Mouse (Mus musculus): ENCODE measurements at regions not wholly inside any gene's neighbourhood (a gene's known extent, or its start where the extent isn't known, plus 50 kb on each side); places are given as distances from the start of the nearest gene placed in this dataset.

DNA sequence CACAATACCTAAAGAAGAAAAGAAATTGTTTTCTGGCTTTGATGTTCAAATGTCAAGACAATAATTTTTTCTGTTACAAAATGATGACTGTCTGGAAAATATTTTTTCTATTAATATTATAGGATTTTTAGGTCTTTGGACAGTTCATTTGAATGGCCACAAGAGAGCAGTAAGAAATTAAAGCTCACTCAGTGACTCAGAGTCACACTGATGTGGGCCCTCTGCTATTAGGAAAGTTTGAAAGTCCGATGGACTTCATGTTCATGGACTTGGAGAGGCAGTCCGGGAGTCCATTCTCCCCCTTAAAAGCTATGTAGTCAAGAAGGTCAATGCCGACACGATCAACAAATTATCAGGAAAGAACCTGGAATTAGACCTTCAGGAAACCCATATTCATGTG, 657.0 kb downstream of the Mecom start:
- peak; percentile 10 for DNase-seq

DNA sequence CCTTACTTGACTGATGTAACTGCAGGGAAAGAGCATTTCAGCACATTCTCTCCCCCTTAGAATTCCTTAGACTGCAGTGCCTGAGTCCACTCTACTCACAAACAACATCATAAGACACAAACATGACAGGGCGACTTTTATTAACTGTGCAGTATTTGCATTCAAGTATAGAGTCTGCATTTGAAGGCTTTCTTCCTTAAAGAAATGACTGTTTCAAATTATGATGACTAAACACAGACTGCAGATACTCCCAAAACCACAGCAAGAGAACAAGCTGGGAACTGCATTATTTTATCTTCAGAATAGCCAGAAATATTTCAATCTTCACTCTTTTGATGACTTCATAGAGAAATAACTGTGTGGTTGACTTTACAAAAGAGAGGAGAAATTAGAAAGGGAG, 657.5 kb downstream of the Mecom start:
- DNase-seq, result no peak

DNA sequence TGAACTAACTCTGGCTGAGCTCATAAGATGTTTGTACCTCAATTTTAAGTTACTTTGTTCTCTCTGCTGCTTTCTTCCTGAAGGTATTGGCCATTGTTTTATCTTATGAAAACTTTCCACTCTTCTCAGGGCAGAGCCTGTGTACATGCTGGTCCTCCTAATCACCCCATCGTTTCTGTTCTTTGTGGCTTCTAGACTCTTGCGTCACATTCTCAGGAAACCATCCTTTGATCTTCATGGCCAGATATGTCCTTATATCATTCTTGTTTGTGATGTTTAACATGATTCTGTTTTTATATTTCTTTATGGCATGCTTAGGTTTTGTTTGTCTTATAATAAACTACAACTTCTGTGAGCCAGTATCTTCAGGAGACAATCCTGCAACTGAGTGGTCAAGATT, 658.2 kb downstream of the Mecom start:
- DNase-seq, result no peak

DNA sequence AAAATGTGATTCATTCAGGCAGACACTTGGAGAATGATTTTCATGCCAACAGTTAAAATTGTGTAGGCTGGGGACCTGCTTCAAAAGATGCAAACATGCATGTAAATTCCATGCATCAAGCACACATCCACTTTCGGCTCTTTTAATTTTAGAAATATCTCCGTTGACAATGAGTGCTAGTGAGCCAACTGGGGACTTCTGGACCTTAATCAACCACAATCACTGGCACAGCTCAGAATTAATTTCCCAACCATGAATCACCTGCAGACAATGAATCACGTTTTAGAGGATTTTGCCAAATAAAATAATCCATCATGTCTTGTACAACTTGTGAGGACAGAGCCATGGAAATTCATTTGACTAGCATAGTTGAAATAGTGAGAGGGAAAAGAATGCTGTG, 667.8 kb downstream of the Mecom start:
- DNase-seq, result no peak

DNA sequence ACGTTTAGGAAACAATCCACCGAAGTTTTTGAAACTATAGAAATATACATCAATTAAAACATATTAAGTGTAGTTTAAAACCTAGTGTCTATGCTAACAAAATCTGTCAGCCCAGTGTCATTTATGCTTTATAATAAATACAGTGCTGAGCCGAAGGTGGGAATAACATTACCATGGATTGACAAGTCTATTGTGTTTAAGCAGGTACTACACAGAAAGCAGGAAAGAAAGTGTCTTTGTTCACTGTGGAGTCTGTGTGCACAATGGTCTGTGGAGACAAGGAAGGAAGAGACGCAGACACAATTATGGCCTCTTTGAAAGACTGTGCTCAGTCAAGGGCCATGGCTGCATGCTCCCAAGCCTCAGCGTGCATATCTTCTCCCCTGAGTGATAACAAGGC, 672.0 kb downstream of the Mecom start:
- DNase-seq, result no peak

DNA sequence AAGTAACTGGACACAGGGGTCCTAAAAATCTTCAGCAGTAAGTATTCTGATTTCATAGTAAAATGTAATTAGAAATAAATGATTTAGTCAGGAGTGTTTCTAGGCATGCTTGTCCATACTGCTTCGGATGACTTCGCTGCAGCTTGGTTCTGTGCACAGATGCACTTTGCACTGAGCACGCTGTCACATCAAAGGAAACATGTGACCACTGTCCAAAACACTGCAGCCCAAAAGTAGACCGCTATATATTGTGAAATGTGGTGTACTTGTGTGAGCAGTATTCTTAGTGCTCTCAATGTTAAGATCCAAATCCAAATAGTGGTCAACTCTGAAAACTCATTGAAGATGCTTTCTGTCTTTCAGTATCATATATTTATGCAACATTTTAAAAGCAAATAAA, 685.4 kb downstream of the Mecom start:
- no peak for DNase-seq

DNA sequence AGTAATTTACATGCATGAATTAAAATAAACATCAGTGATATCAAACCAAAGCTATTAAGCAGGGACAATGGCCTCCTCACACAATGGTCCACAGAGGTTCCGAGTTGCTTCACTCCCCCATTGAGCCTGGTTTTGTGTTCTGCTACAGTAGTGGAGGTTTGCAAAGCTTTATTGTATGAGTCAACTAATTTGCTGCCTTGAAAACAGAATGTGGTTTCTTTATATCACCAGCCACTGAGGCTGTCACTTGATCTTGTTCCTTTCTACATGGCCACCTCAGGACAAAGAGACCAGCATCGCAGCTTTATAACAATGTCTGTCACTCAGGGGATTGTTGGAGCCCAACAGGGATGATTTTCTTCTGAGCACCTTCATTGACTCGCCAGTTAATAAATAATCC, 695.3 kb downstream of the Mecom start:
- DNase-seq, result no peak

DNA sequence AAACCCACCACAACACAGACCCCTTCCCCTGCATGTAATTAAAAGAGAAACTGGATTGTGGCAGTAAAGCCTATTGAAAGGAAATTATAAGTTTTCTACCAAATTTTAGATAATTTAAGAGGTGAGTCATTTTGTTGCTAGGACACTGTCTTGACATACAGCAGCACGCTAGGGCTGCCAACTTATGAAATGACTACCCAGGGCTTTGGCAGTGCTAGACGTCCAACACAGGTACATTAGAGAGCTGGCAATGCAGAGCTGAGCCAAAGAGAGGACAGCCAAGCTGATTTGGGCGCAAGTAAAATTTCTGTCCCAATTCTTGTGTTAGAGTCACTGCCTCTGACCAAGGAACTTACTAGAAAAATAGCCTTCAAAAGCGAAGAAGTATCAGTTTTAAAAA, 712.4 kb downstream of the Mecom start:
- no peak for DNase-seq

DNA sequence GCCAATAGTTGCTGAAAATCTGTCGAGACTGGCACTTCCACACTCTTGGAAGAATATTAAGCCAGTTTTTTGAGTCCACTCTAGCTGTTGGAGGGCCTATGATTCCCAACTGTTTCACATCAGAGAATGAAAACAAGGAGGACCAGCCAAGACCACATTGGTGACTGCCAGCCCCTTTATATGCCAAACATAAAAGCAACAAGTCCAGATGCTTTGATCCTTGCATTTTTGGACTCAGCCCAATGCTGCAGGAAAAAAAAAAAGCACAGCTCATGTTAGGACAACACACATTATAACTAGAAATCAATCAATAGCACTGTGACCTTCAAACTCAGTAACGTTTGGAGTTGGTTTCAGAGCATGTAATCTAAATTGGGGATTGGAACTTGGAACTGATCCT, 712.9 kb downstream of the Mecom start:
- DNase-seq, result no peak

DNA sequence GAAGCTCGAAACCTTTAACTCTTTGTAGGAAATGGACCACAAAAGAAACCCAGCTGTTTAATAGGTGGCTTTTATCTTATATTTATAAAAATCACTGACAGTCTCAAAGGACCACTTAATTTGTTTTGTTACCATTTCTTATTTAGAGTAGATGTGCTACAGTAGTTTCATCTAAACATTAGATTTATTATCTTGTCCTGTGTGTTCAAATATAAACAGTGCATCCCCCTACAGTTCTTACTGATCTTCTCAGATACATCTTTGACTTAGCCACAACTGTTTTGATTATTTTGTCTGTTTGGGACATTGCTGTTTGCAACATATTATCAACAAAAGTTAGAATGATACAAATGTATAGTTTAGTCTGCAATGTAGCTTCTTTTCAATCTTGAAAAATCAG, 716.5 kb downstream of the Mecom start:
- no peak for DNase-seq

DNA sequence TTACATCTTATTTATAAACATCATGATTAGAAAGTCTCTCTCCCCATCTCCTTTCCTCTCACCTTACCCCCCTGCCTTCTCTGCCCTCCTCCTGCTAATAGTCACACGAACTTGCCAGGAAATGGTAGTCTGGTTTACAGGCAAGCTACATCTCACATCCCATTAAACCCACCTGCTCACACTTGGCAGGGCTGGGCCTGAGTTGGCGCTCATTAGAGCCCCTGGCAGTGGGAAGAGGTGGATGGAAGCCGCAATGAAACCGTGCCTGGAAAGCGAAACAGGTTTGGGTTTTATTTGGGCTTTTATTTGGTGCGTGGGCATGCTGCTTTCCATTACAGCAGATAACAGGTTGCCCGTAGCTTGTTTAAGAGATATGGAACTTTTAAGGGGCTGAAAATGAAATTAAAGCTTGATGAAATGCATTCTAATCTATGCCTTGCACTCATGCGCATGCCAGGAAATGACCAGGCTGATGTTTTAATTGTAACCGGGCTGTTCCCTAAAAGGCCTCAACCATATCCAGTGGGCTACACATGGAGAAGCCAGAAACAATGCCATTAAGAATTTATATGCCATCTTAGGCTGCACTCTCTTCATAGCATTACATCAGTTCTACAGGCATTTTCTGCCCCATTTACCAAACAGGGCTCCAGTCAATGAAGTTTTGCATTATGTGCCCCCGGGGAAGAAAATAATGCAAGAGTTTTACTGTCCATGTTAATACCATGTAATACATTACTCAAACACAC, 725.0 kb downstream of the Mecom start:
- no peak for DNase-seq

DNA sequence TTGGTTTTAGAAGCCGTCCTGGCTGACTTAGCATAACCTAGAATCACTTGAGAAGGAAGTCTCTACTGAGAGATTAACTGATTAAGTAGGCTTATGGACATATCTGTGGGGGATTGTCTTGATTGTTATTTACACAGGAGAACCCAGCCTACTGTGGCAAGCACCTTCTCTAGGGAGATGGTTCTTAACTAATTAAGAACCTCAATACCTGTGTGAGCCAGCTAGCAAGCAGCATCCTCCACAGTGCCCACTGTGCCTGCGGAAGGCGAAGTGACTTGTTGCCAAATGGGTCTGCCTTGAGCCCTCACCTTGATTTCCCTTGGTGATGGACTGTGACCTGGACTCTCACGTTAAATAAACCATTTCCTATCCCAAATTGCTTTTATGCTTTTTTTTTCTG, 730.8 kb downstream of the Mecom start:
- DNase-seq, result no peak

DNA sequence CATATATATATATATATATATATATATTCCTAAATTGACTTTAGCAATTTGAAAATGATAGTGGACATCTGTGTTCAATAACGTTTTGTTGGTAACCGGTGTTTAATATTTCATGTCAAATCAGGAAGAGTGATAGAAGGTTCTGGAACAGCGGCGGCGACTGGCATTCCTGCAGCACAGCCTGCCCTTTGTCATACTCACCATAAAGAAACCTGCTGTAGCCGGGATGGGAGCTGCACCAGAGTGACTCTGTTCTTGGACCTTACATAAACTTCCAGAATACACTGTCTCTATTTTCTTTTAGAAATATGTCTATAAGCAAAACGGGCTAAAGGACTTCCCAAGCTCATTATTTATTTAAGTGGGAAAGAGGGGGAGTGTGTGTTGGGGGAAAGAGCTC, 731.5 kb downstream of the Egfem1 start:
- DNase-seq, result no peak

DNA sequence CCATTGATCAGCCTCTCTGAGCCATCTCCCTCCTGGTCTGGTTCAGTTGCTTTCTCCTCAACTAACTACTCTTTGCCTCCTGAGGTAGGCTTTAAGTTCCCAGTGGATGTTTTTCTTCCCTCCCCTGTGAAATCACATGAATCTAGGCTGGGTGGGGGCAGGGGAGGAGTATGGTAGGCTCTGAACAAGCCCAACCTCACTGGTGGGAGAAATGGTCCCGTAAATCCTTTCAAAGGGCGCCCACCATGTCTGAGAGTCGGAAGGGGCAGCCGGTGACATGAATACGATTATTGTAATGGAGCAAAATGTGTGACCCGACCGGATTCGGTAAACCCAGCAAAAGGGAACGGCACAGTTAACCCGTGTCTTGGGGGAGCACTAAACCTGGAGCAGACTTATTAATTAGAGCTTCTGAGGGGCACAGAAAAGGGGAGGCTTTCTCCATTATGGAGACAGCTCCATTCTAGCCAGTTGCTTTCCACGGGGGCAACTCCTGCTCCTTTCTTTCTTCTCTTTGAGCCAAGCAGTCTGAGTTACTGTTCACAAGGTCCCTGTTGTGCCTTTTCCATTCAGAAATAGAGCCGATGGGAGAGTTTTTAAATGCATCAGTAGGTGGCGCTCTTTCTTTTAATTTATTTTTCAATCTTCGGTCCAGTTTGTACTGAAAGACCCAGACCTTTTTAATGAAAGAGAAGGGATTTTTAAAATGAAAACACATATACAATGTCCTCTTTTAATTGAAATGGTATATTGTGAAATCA, 730.8 kb downstream of the Egfem1 start:
- peak; percentile 55 for DNase-seq

DNA sequence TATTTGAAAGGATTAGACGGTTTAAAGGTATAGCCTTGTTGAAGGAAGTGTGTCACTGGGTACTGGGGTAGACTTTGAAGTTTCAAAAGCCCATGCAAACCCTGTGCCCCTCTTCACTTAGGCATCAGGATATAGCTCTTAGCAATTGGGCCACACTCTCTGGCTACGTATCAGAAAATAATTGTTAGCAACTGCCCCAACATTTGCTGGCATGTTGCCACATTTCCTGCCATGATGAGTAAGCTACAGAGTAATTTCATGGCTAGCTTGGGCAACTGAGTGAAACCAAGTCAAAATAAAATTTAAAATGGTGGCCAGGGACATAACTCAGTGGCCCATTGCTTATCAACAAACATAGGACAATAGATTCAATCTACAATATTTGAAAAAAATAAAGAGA, 724.2 kb downstream of the Egfem1 start:
- no peak for DNase-seq

DNA sequence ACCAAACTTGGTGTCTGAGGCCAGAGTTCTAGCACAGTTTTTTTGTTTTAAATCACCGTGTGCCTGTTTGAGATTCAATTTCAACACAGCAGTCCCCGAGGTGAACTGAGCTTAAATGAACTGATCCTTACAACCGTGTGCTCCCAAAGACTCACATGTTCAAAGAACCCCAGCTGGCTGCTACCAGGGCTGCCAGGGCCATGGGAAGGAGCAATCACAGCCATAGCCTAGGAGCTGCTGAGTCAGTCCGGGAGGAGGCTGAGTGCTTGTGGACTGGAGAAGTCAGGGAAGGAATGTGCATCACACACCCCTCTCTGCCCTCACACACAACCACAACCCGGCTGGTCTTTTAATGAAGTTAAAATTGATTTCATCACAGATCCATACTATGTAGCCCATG, 721.6 kb downstream of the Egfem1 start:
- no peak for DNase-seq

DNA sequence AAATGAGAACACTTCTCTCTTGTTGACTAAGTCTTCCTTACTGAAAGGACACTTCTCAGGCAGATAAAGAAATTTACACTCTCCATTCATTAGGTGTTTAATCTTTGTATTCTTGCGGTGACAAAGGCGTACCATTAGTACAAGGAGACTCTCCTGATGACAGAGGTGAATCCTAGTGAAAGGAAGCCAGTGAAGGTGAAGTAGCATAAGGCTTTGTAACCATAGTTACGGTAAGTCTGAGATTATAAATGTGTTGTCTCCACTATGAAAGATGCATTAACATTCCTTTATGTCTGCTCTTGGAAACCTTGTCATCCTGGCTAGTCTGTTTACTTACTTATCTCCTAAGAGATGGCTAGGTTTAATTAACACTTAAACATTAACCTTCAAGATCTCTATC, 719.3 kb downstream of the Egfem1 start:
- DNase-seq, result no peak

DNA sequence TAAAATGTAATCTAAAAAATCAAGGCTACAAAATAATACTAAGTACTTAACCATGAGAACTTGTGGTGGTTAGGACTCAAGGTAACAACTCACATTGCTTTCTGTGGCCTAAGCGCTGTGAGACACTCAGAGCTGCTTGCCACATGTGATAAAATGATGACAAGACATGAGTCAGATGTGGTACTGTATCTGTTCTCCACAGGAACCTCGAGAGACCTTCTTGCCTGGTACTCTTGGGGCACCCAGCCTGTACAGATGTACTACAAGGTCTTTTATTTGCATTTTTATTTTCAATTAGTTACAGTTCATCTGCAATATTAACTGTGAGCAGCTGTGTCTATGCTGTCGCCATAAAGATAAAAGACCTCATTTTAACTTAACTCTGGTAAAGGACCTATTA, 692.5 kb downstream of the Egfem1 start:
- DNase-seq, result no peak

DNA sequence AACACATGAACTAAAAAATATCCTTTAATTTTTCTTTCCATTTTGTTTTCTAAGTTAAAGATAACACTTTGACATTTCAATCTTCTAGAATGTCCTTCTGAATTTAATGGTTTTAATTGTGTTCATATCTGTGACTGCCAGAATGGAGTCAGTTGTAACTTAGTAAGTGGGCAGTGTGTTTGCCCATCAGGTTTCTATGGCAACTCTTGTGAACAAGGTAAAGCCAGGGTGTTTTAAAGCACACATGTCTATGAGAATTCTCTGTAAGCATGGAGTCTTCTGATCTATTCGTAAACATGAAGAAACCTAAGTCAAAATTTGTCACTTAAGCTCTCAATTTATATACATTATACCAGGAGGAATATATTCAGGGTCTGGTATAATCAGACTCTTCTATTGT, 689.4 kb downstream of the Egfem1 start:
- DNase-seq, result no peak

DNA sequence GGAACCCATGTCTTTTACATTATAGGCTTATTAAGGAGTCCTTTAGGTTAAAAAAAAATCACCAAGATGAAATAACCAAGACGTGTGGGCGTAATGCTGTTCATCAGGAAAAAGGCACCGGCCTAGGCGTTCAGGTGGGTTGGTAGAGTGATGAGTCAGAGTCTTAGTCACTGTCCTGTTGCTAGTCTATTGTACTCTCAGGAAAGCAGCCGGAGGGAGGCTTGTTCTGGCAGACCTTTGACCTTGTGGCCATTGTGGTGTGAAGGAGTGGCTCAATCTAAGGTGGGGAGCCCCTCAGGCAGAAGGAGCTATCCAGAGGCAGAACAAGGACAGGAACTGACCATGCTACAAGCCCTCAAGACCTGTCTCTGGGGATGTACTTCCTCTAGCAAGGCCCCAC, 686.8 kb downstream of the Egfem1 start:
- no peak for DNase-seq

DNA sequence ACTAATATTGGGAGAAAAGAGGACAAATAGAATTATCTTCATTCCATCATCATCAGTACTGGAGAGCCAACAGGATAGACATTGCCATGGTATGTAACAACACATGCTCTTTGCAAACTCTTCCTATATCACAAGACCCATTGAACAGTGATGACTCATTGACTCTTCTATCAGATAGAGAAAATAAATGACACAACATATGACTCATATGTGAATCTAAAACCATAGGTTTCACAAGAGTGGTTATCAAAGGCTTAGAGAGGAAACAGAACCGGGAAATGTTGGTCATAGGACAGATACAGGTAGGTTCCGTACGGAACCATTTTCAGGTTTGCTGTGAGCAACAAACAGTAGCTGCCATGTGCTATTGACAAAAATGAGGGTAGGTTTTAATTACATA, 682.2 kb downstream of the Egfem1 start:
- no peak for DNase-seq

DNA sequence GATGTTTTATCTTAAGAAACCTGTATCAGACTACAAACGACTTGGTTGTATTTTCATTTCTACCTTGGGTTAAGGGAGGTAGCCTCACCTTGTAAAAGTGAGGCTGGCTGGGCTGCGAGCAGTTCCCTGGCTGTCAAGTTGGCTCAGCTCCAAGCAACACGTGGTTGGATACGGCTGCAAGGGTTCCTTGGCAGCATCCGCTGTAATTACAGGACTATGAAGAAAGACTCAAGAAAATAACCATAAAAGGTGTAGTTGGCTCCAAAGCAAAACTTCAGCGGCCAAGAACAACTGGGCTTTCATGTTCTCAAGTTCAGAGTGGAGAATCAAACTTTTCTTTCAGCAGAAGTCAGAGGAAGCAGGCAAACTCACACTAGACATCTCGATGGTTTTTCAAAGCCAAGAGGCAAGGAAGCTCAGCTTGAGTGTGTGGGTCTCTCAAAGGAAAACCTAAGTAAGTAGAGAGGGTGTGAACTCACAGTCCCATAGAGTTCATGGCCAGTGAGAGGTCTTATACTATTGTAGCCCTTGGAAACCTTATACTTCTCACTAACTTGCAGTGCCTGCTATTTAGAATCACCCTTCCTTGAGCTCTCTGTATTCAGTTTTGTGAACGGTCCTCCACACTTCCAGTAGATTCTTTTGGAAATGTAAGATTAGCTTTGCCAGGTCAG, 676.1 kb downstream of the Egfem1 start:
- DNase-seq, result peak; percentile 38
